Mouse (Mus musculus) ES-Bruce4 (cell line): ENCODE data around the gene Fam172a.

Experiments used
- CTCF ChIP-seq: IDR thresholded peaks from one replicate; pipeline ENCODE4 v1.8.1; 2011; ENCODE audit warnings: low read depth, low read length
- EP300 ChIP-seq: IDR thresholded peaks from 2 replicates; pipeline ENCODE4 v1.6.1; 2011; ENCODE audit warnings: low read depth, low read length; ENCODE audit not compliant: insufficient read depth
- POLR2A ChIP-seq: IDR thresholded peaks from one replicate; pipeline ENCODE4 v1.8.1; 2011; ENCODE audit warnings: low read length; ENCODE audit not compliant: insufficient read depth

- TF ChIP-seq POLR2A (no peak), CTCF (no peak), EP300 (no peak)
Observed at GRCm38 (mm10) chr13:78212111-78212510, 510.3 kb downstream of the Fam172a start.
